Mouse (Mus musculus) cerebellum, postnatal 36 days (tissue): Measurements from ENCODE around the gene Ift46.
A peak's percentile ranks its signal among the peaks of the same experiment; 100 is the strongest.
"Not testable (repeated sequence)": the region's sequence is repeated elsewhere in the genome, so short reads cannot be mapped to it uniquely, and the experiment has no call there.

Experiments used
- DNase-seq, 2 experiments: peaks; one replicate each; pipeline ENCODE4 v3.0.0; 2021 to 2022; ENCODE audit warnings: mixed read lengths in 2 of 2

Gene Ift46

DNA sequence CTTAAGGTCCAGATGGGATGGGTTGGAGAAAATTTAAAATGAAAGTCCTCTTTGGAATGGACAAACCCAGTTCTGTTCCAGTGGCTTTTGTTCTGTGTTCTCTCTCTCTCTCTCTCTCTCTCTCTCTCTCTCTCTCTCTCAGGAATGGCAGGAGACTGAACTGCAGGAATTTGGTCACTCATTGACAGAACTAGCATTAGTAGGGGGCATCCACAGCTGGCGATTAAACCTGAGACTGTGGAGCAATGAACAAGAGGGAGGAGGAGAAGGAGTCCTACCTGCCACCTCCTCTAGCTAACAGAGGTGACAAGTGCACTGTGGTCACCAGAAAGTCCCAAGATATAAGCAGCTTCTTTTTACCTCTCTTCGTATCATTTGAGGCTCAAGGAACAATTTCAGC lies 31.4 kb upstream of the Ift46 start:
- DNase-seq: no peak

DNA sequence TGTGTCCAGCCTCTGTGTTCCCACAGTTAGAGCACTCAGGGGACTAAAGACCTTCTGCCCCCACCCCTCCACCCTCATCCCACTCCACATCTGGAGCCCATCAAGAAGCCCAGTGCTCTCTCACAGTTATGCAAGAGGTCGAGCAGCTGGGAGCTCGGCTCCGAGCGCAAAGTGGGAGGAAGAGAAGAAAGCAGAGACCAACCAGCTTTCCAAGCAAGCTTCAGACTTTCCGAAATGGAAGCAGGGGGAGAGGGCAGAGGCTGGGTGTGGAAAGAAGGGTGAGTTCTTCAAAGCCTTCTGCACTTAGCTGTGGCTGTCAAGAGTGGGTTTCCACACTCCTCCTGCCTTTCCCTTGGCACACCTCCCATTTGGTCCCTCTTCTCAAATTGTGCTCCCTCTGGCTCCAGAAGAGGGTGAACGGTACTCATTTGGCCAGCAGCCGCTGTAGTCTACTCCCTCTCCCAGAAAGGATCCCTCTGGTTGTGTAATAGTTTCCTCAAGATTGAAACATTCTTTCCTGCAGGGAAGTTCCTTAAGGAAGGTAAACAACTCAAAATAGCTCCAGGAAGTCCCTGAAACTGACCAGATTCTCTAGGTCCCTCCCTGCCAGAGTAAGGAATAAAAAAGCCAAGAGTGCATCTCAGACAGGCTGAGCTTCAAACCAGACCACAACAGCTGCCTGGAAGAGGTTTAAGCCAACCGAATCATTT lies 30.3 kb upstream of the Ift46 start:
- no peak for DNase-seq

DNA sequence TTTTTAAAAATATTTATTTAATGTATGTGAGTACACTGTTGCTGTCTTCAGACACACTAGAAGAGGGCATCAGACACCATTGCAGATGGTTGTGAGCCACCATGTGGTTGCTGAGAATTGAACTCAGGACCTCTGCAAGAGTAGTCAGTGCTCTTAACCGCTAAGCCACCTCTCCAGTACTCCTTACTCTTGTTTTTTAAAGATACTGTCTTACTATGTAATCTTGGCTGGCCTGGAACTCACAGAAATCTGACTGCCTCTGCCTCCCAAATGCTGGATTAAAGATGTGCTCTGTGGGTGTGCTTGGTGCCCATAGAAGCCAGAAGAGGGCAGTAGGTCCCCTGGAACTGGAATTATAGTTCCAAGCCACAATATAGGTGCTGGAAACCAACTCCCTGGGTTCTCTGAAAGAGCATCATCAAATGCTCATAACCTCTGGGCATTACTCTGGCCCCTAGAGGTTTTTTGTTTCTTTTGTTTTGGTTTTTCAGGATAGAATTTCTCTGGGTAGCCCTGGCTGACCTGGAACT lies 27.0 kb upstream of the Ift46 start:
- DNase-seq: no peak

DNA sequence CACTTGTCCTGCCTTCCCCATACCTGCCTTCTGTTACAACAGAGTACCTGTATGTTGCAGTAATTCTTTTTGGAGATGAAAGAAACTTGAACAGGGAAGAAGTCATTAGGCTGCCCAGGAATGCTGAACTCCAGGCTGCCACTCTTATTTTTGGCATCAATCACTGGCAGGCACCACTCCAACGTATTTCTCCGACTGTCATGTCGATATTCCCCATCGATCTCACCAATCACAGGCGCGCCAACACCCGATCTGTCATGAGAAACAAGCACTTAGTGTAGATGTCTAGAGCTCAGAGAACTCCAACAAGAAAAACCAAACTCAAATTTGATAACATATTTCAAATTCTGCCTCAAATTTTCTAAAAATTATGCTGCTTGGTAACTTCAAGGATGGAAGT lies 22.3 kb upstream of the Ift46 start:
- no peak for DNase-seq

DNA sequence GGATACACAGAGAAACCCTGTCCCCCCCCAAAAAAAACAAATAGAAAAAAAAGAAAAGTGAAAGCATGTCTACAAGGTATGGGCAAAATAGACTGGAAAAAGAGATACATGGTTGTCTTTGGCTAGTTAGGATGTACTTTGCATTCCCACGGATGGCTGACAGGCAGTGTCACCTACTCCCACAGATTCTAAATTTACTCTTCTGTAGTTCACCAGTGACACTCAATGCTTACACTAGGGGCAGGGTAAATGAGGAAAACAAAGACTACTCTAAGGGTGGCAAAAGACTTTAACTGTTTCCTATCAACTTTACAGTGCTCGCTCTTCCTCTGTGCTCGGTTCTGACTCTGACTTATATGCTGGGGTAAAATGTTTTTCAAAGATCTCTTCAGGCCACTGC lies 21.0 kb upstream of the Ift46 start:
- no peak for DNase-seq

DNA sequence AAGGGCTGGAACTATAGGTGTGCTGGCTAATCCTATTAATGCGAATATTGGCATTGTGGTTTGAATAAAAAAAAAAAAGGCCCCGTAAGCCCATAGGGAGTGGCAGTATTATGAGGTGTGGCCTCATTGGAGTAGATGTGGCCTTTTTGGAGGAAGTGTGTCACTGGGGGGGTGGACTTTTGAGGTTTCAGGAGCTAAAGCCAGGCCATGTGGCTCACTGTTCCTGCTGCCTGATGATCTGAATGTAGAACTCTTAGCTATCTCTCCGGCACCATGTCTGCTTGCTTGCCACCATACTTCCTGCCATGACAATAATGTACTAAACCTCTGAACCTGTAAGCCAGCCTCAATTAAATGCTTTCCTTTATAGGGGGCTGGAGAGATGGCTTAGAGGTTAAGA lies 20.4 kb upstream of the Ift46 start:
- DNase-seq: no peak

DNA sequence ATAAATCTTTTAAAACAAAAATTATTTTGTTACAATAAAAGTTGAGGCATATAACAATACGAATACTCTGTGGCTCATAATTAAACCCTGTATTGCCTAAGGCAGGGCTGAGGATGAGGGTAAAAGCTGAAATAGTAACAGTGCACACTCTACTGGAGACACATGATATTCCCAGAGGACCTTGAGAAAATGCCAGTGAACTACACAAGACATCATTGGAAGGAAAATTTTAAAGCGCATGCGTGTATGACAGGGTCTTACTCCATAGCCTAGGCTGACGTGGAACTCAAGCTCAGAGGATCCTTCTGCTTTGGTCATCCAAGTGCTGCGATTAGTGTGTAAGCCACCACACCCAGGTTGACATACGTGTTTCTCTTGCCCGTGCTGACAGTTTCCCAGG lies 19.2 kb upstream of the Ift46 start:
- no peak for DNase-seq

DNA sequence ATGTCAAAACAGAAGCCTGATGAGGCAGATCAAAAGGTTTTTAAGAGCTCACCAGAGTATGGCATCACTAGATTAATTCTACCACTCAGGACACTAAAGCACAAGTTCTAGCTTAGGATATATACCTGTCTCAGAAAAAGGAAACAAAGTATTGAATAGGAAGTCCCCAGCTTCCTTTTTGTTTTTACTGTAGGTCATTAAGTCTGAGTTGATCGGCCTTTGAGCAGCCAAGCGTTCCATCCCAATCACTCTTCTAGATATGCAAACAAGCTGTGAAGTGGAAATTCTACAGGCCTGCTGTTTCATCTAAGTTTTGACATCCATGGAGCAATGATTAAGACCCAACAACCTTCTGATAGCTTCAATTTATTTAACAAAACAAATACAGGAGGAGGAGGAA lies 6.8 kb upstream of the Ift46 start:
- no peak for DNase-seq

DNA sequence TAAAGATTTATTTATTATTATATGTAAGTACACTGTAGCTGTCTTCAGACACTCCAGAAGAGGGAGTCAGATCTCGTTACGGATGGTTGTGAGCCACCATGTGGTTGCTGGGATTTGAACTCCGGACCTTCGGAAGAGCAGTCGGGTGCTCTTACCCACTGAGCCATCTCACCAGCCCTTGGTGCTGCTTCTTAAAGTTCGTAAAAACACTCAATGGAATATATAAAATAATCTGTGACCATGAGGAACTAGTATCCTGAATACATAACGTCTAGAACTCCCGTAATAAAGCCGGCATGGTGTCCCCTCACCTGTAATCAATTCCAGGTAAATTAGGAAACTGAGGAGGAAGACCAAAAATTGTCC lies 304 bp downstream of the Ift46 start:
- DNase-seq: not testable (repeated sequence)

DNA sequence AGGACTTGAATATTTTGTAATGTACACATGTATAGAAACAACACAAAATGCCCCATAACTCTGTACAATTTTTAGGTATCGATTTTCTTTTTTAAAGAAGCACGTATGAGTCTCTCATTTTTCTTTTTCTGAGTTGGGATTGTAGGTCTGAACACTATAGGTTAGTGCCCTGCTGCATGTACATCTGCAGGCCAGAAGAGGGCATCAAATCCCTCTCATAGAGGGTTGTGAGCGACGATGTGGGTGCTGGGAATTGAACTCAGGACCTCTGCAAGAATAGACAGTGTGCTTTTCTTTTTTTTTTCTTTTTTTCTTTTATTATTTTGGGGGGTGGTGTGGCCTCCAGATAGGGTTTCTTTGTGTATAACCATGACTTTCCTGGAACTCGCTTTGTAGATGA lies 3.7 kb downstream of the Ift46 start:
- DNase-seq: no peak

DNA sequence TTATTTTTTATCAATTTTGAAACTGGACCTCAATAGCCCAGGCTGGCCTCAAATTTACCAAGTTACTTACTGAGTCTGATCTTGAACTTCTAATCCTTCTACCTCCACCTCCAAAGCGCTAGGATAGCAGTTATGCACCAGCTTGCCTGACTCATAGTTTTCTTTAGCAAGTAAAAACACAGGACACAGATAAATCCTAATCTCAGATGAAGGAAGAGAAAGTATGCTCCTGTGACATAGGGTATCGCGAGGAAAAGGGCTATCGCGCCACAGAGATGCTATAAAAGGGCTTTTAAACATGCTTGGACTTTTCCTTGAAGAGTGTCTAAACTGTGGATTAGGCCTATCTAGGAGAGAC lies 4.7 kb downstream of the Ift46 start:
- no peak for DNase-seq

DNA sequence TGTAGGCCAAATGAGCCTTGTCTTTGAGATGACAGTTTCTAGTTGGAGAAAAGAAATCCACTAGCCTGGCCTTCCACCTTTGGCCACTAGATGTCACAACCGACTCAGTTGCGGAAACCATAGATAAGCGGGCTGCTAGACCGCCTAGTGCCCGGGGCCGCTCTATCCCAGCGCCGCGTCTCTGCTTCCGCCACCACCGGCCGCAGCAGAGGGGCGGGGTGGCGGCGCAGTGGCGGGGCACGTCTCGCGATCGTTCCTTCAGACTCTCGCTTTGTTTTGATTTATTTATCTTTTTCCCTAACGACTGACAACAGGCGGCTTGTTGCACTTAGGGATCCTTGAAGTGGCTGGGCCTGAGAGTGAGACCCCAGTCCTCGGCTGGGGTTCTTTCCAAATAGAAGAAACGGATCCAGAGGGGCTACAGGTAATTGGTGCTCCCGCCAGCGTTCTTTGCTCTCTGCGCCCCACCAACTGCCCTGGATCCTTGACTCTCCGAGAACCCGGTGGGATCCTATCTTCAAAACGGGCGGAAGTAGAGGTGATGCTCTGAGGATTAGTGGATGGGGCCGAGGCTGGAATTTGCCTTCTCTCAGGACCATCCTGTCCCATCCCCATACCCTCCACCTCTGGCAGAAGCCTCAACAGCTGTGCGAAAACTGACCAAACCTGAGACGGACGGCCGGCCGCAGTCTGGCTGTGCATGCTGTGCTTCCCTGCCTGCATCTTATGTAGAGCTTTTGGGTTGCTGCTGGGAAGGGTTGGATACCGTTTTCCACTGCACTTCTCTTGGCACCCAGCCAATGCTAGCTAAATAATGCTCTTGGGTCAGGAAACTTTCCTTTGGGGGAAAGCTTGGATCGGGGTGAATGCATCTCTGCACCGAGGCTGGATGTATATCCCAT lies 5.3 kb downstream of the Ift46 start:
- peak; percentile 93 to 97 for DNase-seq

DNA sequence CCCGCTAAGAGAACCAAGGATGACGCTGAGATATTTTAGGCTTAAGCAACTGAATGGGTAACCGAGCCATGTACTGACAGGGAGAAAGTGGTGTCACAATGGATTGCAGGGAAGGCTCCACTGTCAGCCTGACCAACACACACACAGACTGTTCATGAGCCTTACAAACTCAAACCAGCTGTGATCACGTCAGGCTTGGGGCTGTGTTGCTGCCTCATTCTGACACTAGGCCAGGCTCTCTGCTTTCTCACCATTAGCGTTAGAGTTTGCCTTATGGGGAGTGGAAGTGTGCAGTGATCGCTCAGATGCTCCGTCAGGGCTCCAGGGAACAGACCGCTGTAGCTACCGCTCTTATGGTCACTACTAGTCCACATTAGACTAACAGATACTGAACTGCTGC lies 25.1 kb downstream of the Ift46 start:
- DNase-seq: no peak

DNA sequence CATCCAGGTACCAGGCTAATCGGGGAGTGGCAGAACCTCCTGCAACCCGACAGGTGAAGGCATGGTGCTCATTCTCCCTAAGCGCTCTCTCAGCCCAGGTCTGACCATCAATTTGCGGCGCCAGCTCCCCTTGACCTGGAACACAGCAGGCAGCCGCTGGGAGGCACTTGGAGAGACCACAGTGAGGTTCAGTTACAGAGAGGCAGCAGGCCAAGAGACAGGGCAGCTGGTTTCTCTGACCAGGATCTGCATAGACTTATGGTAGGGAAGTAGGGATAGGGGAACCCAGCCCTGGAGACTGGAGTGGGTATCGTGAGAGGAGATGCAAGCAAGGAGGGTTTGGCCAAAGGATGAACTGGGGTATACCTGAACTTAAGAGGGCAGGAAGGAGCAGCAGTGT lies 30.6 kb downstream of the Ift46 start:
- peak; percentile 24 to 33 for DNase-seq

DNA sequence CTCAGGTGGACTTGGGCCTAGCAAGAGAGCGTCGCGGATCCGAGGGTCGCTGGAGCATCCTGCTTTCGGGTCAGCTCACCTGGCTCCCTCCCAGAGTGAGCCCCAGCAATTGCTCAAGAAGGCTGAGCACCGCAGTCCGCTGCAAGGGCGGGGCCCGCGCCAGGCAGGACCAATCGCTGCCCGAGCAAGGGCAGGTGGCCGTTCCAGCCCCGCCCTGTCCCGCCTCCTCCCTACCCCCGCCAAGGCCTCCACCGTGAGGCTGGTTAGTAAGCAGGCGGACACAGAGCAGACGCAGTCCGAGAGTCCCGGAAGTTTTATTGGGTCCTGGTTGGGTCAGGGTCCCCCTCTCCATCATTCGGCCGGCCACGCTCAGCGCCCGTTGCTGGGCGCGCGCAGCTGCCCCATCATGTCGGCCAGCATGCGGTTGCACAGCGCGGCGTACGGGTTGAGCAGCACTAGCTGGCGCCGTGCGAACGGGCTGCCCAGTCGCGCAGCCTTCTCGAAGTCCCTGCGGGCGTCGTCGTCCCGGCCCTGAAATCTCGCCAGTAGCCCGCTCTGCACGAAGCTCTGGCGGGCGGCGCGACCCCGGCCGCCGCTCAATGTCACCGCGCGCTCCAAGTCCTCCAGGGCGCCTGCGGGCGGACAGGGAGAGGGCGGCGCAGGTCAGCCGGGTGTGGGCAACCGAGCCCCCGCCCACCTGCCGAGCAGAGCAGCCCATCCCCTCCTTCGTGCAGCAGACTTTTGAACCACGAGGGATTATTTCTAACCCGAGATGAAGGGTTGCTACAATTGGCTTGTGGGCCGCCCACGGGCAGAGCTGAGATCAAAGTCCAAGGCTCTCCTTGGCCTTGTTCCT lies 31.6 kb downstream of the Ift46 start, which contains the start of gene Tmem25:
Gene Tmem25 (minus strand): TSS at position 206 of the 856 bp plus-strand sequence.
- DNase-seq: peak; percentile 91 to 96

DNA sequence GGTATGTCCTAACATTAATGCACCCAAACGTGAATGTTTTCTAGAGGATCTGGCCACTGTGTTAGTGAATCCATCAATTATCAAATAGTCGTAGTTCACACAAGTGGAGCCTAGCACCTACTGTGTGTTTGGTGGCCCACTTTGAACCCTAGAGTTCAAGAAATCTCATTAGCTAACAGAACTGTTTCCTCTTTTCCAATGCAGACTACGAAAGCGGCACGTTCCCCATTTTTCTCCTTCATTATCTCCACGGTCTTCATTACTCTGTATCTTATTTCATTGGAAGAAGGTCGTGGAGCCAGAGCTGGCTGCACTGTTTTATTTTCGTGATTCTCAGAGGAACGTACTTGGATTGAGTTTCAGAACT lies 32.2 kb downstream of the Ift46 start:
- no peak for DNase-seq

DNA sequence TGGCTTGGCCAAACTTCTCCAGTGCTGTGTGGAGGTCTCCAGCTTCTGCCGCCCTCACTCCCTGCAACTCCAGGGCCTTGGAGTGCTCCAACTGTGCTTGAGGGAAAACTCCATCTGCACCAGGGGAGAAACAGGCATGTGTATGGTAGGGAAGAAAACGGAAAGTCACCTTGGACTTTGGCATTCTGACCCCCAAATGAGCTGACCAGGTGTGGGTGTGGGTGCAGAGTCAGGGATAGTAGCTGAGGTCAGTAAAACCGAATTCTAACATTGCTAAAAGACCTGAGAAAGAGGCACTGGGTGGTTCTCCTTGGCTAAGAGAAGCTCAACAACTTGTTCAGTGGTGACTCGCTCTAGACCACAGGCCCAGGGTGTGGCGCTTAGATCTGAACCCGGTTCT lies 34.0 kb downstream of the Ift46 start:
- no peak for DNase-seq

DNA sequence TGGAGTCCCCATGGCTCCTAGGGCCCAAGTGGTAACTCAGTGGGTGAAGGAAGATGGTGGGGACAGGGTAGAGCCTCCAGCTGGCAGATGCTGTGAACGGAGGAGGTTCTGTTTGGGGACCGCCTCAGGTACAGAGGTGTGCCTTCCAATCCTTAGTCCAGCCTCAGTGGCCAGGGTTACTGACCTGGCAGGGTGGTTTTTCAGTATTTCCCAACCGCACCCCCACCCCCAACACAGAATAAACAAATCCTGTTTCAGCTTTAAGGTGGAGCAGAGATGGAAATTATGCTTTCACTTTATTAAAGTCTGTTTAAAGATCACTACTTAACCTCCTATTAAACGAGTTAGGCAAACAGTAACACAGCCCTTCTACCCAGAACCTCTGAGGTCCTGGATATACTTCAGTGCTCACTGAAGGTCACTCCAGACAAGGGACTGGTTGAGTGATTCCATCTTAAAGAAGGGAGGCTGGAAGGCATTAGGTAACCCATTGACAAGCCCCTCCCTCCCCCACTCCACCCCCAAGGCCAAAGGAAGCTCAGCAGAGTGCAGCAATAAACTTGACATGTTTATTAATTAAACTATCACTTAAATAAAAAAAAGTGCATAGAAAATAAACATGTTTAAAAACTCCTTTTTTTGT lies 35.2 kb downstream of the Ift46 start, which contains the start of gene Ttc36:
Gene Ttc36 (minus strand): TSS at position 265 of the 643 bp plus-strand sequence.
- no peak for DNase-seq

DNA sequence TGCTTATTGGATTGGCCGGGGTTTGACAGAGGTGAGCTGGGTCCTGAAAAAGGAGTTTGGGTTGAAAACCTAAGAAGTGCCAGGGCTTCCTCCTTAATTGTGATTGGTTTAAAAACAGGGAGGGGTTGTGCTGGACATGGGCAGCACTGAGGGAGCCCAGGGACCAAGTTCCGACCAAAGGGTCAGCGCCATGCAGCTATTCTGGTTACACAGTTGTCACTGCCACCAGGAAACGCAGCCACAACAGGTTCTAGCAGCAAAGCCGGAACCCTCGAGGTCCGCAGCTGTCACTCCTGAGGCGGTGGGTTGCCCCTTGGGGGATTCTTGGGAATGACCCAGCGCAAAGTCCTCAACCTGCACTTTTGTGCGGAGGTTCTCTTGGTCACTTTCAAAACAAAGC lies 37.0 kb downstream of the Ift46 start:
- no peak for DNase-seq

DNA sequence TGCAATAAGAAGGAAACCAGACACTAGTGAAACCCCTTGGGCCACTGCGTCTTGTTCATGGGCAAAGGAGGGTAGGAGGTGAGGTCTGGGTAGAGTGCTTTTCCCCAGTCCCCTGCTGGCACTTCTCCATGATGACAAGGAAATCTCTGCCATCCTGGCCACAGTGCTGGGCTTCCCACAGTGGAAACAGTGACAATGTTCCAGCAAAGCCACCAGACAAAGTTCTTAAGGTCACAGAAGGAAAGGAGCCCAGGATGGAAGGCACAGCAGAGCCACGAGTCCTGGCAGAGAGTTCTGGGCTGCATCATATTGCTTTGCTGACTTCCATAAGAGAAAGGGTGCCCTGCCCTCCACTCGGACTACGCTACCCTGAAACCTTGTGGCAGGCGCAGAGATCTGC lies 37.8 kb downstream of the Ift46 start:
- DNase-seq: no peak

DNA sequence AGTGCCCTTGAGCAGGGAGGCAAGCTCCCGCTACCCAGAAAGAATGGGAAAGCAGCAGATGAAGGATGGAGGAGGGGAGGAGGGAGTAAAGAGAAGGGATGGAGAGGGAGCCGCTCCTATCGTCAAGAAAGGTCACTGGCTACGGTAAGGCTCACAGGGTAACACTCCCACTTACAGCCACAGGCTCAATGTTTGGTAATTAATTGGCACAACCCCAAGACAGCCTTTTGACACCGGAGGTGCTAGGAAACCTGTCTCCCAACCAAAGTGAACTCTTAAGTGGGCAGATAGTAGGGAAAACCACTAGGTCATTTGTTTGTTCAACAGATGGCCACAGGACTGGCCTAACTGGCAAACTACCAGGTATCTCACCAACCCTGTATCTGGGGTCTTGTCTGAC lies 39.4 kb downstream of the Ift46 start:
- no peak for DNase-seq

DNA sequence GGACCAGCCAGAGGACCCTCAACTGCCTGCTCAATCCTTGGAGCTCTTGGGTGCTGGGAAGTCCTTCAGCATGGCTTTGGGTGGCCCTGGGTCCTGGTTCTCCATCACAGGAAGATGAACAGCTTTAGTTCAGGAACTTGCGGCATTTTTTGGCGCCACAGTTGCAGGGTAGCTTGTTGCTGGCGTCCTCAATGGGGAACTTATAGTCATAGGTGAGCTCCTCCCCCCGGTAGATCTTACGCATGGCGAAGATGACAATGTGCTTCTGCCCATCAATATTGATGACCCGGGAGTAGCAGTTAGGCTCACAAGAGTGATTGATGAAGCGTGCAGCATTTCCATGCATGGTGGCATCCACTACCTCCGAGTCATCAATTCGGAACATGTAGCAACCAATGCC lies 40.1 kb downstream of the Ift46 start:
- DNase-seq: no peak

DNA sequence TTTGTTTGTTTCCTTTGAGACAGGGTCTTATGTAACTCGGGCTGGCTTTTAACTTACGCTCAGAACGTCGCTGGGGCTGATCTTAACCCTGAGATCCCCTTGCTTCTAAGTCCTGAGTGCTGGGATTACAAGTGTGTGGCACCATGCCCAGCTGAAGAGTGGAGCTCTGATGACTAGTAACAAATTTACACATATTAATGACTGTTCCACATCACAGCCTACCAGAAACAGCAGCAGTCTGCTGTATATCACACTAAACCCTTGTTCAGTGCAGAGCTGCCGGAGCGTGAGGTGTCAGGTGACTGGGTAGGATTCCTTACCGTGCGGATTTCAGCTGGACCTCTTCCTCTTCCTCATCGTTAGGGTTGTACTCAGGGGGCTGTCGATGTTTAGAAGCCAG lies 42.6 kb downstream of the Ift46 start:
- DNase-seq: no peak
